Mouse (Mus musculus): ENCODE data around the gene Nme1. TPM values are rescaled to one million over a fixed set of nuclear protein-coding genes. Genes with fewer than 3 reads are reported as not detected.

Gene Nme1
- polyA plus RNA-seq, 1 experiment from 2014 or later, result 210 TPM

GRCm38 (mm10) chr11:93911603-93912002, 56.7 kb downstream of the Nme1 start:
- Histone ChIP-seq H3K4me3 (no peak overlapping the region), H3K4me2 (replicated peaks) (no peak overlapping the region), H3K27ac (no peak overlapping the region), H3K27me3 (no peaks in the 10 kb centered on the region), H3K4me1 (no peaks in the 10 kb centered on the region), H3K9me3 (replicated peaks) (no peaks in the 10 kb centered on the region), H3K36me3 (peaks cover 65% of the 10 kb centered on the region), H3K9ac (no peak overlapping the region)
- WGBS, result 92% methylated on average over 3 of the region's 3 CpGs
- ATAC-seq (ENCODE audit: low FRiP score), result no peak

- Histone ChIP-seq H3K4me3 (no peak overlapping the region), H3K9me3 (replicated peaks) (no peaks in the 10 kb centered on the region), H3K36me3 (peaks cover 65% of the 10 kb centered on the region), H3K4me2 (replicated peaks) (no peak overlapping the region), H3K9ac (no peak overlapping the region), H3K27me3 (no peaks in the 10 kb centered on the region), H3K27ac (no peak overlapping the region), H3K4me1 (no peaks in the 10 kb centered on the region)
- no peak for ATAC-seq (ENCODE audit: low FRiP score)
- whole genome bisulfite sequencing, result 94% methylated on average over 9 of the region's 9 CpGs
Observed at GRCm38 (mm10) chr11:93908829-93909228, 59.5 kb downstream of the Nme1 start.

- Histone ChIP-seq H3K4me2 (replicated peaks) (no peak overlapping the region), H3K9ac (no peak overlapping the region), H3K9me3 (replicated peaks) (no peaks in the 10 kb centered on the region), H3K27me3 (no peaks in the 10 kb centered on the region), H3K4me3 (no peak overlapping the region), H3K4me1 (no peaks in the 10 kb centered on the region), H3K27ac (no peak overlapping the region), H3K36me3 (peaks cover 59% of the 10 kb centered on the region)
- 87% methylated on average over 3 of the region's 3 CpGs for WGBS
- no peak for ATAC-seq (ENCODE audit: low FRiP score)
Observed at GRCm38 (mm10) chr11:93907839-93908238, 60.5 kb downstream of the Nme1 start.

Other genes with a start within 250 kb of the Nme1 start
- 40.5 and 42.6 TPM in 2 replicates for gene Utp18, start 82.8 kb downstream of the Nme1 start, polyA plus RNA-seq (2016; fragmentation: Nextera tagmentation; extraction: Ambion mirVana)
- gene Mbtd1, start 82.7 kb downstream of the Nme1 start, polyA plus RNA-seq (2016; fragmentation: Nextera tagmentation; extraction: Ambion mirVana), result 50.1 and 54.0 TPM in 2 replicates
- 118 and 124 TPM in 2 replicates for gene Nme2, start 12.3 kb downstream of the Nme1 start, polyA plus RNA-seq (2016; fragmentation: Nextera tagmentation; extraction: Ambion mirVana)
- gene Gm20390, start 228 bp downstream of the Nme1 start, polyA plus RNA-seq (2016; fragmentation: Nextera tagmentation; extraction: Ambion mirVana), result 327 and 355 TPM in 2 replicates
- 119 and 123 TPM in 2 replicates for gene Spag9, start 27.6 kb upstream of the Nme1 start, polyA plus RNA-seq (2016; fragmentation: Nextera tagmentation; extraction: Ambion mirVana)
- gene Tob1, start 242.9 kb upstream of the Nme1 start, polyA plus RNA-seq (2016; fragmentation: Nextera tagmentation; extraction: Ambion mirVana), result 41.7 and 46.8 TPM in 2 replicates